Mouse (Mus musculus): ENCODE measurements around the gene Ptgs1. TPM values are rescaled to one million over a fixed set of nuclear protein-coding genes. Genes with fewer than 3 reads are reported as not detected.
A peak's percentile ranks its signal among the peaks of the same experiment; 100 is the strongest.

Ptgs1 gene
- total RNA-seq, 2 experiments from 2014 or later: 0.47 to 1.2 TPM

DNA sequence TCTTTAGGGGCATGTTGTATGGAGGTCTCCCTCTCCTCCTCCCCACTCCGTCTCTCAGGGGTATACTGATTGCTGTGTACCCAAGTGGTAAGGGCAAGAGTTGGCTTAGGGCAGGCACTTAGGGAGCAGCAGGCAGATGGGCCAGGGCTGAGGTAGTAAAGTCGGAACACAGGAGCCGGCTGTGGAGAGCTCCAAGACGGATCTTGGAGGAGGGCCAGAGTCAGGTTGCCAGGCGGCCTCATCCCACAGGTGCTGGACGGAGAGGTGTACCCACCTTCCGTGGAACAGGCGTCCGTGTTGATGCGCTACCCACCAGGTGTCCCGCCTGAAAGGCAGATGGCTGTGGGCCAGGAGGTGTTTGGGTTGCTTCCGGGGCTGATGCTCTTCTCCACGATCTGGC, 12.3 kb downstream of the Ptgs1 start:
- no peak for ATAC-seq (replicated peaks; ENCODE audit: low FRiP score, low TSS enrichment, poor library complexity, severe bottlenecking)

DNA sequence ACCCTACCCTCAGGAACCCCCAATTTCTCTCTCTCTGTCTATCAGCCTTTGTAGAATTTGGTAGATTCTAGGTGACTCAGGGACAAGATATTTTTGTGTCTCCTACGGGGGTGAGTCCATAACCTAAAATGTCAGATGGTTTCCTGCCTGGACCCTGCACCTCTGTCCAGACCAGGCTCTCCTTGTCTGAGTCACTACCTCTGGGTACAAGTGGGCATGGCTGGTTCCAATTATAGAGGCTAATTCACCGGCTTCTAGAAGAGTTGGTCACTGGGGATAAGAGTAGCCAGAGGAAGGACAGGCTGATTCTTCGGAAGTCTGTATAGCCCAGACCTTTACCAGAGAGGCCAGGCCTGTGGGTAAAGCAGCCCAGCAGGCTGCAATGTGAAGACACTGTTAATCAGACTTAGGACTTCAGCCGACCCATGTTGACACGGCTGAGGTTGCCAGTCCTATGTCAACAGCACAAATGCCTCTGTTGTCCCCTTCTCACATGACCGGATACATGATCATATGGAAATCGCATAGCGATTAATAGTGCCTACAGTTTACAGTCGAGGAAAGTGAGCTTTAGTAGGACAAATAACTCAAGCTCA, 13.2 kb downstream of the Ptgs1 start:
- ATAC-seq (replicated peaks; ENCODE audit: low FRiP score, low TSS enrichment, poor library complexity, severe bottlenecking): no peak

DNA sequence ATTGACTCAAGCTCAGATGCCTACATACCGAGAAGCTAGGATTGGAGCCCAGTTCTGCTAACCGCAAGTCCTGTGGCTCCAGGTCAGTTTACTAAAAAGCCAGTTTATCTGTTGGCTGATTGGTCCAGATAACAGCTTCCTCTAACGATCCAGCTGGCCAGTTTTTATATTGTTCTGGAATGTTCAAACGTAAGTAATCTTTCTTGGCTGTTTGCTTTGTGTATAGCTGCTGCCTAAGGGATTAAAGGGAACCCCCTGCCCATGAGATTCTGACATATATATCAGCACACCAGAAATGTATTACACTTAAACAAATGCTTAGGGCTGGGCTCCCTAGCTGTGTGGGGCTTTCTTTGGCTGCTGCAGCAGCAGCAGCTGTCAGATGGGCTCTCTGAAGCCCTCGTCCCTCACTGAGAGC, 13.7 kb downstream of the Ptgs1 start:
- no peak for ATAC-seq (replicated peaks; ENCODE audit: low FRiP score, low TSS enrichment, poor library complexity, severe bottlenecking)

GRCm38 (mm10) chr2:36244705-36245104, 14.5 kb downstream of the Ptgs1 start:
- no peak for ATAC-seq (replicated peaks; ENCODE audit: low FRiP score, low TSS enrichment, poor library complexity, severe bottlenecking)

- ATAC-seq (replicated peaks; ENCODE audit: low FRiP score, low TSS enrichment, poor library complexity, severe bottlenecking): no peak
Measured at GRCm38 (mm10) chr2:36247964-36248363, 17.7 kb downstream of the Ptgs1 start.

DNA sequence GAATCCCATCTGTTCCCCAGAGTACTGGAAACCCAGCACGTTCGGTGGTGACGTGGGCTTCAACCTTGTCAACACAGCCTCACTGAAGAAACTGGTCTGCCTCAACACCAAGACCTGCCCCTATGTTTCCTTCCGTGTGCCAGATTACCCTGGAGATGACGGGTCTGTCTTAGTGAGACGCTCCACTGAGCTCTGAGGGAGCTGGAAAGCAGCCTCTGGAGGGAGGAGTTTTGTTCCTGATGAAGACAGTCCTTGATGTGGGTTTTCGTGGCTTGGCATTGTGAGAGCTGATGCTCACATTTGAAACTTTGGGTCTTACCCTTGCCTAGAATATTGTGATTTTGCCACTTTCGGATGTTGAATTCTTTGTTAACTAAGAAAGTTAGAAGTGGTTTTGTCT, 20.9 kb downstream of the Ptgs1 start:
- ATAC-seq (replicated peaks; ENCODE audit: low FRiP score, low TSS enrichment, poor library complexity, severe bottlenecking): no peak

- no peak for ATAC-seq (replicated peaks; ENCODE audit: low FRiP score, low TSS enrichment, poor library complexity, severe bottlenecking)
Measured at GRCm38 (mm10) chr2:36252505-36252904, 22.3 kb downstream of the Ptgs1 start.

GRCm38 (mm10) chr2:36254445-36254844, 24.2 kb downstream of the Ptgs1 start:
- no peak for ATAC-seq (replicated peaks; ENCODE audit: low FRiP score, low TSS enrichment, poor library complexity, severe bottlenecking)

DNA sequence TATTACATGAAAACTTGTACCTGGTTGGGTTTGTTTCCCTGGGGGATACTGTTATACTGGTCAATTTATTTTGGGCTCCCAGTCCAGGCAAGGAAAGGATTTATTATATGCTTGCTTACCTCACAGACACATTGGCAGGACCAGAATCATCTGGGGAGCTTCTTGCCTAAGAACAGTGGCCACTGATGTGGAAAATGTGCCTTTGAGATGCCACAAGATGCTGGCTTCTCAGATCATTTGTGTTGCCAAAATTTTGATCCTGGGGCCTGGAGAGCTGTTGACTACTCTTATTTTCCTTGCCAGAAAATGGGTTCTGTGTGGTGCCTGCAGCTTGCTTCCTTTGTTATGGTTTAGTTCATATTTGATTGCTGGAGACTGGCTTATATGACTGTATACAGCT, 26.7 kb downstream of the Ptgs1 start:
- no peak for ATAC-seq (replicated peaks; ENCODE audit: low FRiP score, low TSS enrichment, poor library complexity, severe bottlenecking)

DNA sequence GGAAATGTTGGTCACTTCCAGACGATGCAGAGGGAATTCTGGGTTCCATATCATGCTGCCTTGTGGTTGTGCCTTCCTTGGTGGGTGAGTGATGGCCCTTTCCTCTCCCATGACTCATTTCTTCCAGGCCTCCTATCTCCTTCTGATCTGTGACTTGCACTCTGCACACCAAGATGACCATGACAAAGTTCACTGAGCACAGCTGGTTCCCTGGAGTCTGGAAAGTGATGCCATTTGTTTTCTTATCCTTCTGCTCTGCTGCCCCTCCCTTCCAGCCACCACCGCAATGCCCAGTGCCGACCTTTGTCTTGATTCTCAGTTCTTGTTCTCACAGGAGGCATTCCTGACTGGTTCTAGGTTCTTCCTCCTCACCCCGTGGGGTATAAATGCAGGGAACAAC, 29.2 kb downstream of the Ptgs1 start:
- no peak for ATAC-seq (replicated peaks; ENCODE audit: low FRiP score, low TSS enrichment, poor library complexity, severe bottlenecking)

DNA sequence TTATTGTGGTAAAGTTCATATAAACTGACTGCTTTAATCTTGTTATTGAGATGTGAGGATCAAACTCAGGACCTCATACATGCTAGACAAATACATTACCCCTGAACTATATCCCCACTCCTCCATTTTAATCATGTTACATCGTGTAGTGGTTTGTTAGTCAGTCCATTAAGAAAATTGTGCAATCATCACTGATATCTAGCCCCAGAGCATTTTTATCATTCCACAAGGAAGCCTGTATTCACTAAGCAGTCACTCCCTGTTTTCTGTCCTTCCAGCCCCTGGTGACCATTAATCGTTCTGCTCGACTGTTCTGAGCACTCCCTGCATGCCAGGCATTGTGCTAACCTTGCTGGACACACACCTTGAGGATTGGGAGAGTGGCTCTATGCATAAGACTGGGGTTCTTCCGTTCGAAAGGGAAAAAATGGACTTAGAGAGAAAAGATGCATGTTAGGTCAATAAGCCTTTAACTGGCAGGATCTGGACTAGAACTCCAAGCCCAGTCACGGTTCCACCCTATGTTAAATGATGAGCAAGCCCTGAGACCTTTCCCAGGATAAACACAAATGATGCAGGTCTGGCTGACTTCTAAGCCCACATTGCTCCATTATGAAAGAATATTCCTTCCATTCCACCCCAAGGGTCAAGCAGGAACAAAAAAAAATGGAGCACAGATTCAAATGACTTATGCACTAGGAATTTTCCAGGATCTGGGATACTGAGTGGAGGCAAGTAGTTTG, 29.7 kb downstream of the Ptgs1 start:
- ATAC-seq (replicated peaks; ENCODE audit: low FRiP score, low TSS enrichment, poor library complexity, severe bottlenecking): no peak

DNA sequence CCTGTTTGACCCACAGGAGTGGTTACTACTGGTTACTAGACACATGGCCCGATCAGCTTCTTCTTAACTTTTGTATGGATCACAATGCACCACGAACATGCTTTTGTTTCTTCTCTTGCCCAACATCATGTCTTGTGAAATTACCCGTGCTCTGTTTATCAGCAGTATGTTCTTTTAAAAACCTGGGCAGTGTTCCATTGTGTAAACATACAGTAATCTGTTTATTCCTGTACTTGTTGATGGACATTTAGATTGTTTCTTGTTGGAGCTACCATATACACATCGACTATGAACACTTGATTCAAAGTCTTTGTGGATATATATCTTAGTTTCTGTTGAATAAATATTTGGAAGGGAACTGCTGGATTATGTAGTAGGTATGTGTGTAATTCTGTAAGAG, 31.8 kb downstream of the Ptgs1 start:
- ATAC-seq (replicated peaks; ENCODE audit: low FRiP score, low TSS enrichment, poor library complexity, severe bottlenecking): no peak

DNA sequence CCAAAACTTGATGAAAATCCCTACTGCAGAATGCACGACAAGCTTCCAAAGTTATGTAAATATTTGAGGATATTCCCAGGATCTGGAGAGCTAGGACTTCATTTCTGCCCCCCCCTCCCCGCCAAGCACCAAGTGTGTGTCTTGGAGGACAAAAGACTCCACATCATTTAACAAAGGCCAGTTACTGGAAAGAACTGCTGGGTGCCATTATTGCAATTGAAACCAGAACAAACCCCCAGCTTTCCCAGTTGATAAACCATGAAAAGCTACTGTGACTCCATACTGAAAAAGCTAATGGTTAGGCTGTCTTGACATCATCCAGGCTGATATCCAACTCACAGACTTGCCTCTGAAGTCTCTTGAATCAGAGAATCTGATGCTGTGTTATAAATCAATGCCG, 39.2 kb downstream of the Ptgs1 start:
- no peak for ATAC-seq (replicated peaks; ENCODE audit: low FRiP score, low TSS enrichment, poor library complexity, severe bottlenecking)

DNA sequence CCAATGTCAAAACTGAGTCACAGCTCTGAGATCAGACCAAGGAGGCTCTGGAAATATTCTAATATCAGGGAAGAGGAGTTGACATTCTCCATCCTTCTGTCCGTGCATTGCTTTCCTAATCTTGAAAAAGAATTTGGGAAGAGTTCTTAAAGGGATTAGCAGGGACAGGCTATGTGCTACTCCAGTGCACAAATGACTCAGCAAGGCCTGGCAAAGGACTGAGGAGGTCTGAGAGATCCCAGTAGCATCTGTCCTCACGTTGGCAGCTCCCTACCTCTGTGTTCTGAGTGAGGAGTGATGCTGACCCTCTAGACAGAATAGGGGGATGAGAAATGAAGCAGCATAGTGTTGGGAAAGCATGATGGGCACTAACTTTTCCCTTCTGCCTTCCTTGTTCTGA, 40.0 kb downstream of the Ptgs1 start:
- no peak for ATAC-seq (replicated peaks; ENCODE audit: low FRiP score, low TSS enrichment, poor library complexity, severe bottlenecking)

DNA sequence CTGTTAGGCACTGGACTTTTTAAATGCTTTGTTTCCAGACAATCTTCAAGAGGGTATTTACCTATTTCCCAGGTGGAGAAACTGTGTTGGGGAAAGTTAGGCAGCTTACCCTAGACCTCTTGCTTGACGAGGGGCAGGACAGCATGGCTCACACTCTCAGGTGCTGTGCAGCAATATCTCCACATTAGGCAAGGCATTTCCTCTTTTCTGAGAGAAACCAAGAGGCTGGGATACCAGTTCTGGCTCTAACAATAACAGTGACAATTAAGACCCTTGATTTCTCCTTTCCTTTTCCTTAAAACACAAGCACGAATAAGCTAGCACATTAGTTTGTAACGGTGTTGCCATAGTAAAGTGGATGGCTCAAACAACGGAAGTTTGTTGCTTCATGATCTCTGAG, 40.9 kb downstream of the Ptgs1 start:
- no peak for ATAC-seq (replicated peaks; ENCODE audit: low FRiP score, low TSS enrichment, poor library complexity, severe bottlenecking)

- ATAC-seq (replicated peaks; ENCODE audit: low FRiP score, low TSS enrichment, poor library complexity, severe bottlenecking): no peak
Measured at GRCm38 (mm10) chr2:36272288-36272950, 42.2 kb downstream of the Ptgs1 start.

DNA sequence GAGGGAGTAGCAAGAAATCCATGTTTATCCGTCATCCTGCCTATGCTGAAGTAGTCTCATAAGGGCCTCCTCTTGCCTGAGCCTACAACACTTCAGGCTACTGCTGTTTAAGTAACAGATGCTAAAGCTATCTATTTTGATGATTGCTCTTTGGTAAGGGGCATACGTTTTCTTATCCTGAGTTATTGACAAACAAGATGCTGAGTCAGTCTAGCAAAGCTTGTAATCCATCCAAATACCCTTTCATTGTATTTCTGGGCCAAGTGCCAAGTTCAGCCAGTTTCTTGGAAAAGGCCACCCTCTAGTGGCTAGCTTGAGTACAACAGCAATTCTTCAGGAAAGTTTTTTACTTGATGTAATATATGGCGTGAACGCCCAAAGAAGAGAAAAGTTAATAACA, 46.2 kb downstream of the Ptgs1 start:
- ATAC-seq (replicated peaks; ENCODE audit: low FRiP score, low TSS enrichment, poor library complexity, severe bottlenecking): peak; percentile 59; the same call in 1 of the 2 replicates

GRCm38 (mm10) chr2:36278760-36279159, 48.5 kb downstream of the Ptgs1 start:
- no peak for ATAC-seq (replicated peaks; ENCODE audit: low FRiP score, low TSS enrichment, poor library complexity, severe bottlenecking)

DNA sequence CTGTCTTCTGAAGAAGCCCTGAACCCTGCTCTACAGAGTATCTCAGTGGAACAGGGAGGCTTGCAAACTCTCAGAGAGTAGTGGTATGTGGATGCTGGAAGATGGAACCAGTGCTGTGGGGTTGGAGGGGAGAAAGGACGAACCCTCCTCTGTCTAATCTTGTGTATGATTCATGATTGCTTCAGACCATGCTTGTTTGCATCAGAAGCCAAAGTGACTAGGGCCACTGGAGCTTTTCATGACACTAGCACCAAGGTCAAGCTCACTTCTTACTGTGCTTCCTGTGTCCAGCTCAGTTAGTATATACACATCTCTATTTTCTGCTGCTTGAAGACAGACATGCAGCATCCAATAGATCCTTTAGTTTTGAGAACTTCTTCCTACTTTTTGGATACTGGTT, 50.9 kb downstream of the Ptgs1 start:
- no peak for ATAC-seq (replicated peaks; ENCODE audit: low FRiP score, low TSS enrichment, poor library complexity, severe bottlenecking)

DNA sequence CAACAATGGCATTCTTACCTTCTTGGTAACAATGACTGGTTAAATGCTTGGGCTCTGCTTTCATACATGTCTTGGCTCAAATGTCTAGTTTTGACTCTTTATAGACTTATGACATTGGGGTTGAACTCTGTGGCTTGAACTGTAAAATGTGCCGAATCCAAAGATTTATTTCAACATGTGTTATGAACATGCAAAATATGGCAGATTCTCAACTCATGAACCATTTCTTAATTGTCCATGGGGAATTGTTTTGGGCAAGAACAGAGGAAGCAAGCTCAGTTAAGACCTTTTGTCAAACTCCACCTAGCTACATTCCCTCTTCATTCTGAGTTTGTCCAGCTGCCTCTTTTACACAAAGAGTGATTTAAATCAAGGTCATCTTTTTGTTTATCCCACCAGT, 52.1 kb downstream of the Ptgs1 start:
- ATAC-seq (replicated peaks; ENCODE audit: low FRiP score, low TSS enrichment, poor library complexity, severe bottlenecking): no peak

Data from megakaryocyte-erythroid progenitor cell, adult 5-6 weeks (primary cell).